In the genomic region with DNA sequence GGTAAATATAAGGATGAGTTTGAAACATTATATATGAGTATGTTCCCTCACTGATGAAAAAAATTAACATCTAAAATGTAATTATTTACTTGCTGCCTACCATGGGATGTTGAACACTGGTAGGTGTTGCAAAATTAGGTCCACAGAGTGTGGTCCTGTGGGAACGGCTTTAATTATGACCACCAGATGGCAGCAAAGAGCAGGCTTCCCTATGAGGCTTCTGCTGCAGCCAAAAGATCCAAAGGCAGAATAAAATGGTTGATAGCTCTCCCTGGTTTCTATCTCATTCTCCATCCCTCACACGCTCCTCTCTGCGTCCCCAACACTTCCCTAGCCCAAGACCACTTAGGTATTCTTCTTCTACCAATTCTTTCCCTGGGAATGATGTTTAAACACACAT, we compare ENCODE assay signal across 8 mouse cellular contexts. TPM values are rescaled to one million over a fixed set of nuclear protein-coding genes. Genes with fewer than 3 reads are reported as not detected.
DNase-seq lines count a peak whose midpoint lies in the region; ATAC-seq and TF ChIP-seq lines count a peak whose summit lies in the region.
"Had no signal": no experiment of that assay in that cellular context is flagged by ENCODE, and none has a peak within 500 bp of the region (broad histone marks: within the 10 kb centered on the region; RNA-seq: fewer than 3 reads in every experiment).

No protein-coding gene starts in this region.

- H3K27me3 ChIP-seq in lung, postnatal 0 days (replicated peaks; ENCODE audit: insufficient read depth, low read length), result no peaks in the 10 kb centered on the region
- H3K27me3 ChIP-seq: limb, embryonic 15.5 days had no signal

- peak; percentile 91 for TF ChIP-seq CTCF in lung, postnatal 0 days (IDR thresholded peaks at IDR 0.05)

- H3K4me3 ChIP-seq in lung, postnatal 0 days (ENCODE audit: low read depth, low read length), result no peak overlapping the region
- H3K4me3 ChIP-seq: limb, embryonic 15.5 days had no signal

- H3K4me1 ChIP-seq in lung, postnatal 0 days (ENCODE audit: insufficient read depth, low read depth, low read length), result no peaks in the 10 kb centered on the region
- H3K4me1 ChIP-seq: limb, embryonic 15.5 days had no signal

- no peaks in the 10 kb centered on the region for H3K9me3 ChIP-seq in lung, postnatal 0 days (ENCODE audit: low read length)
- H3K9me3 ChIP-seq: limb, embryonic 15.5 days had no signal

- no peaks in the 10 kb centered on the region for H3K36me3 ChIP-seq in lung, postnatal 0 days (ENCODE audit: insufficient read depth, low read length)
- H3K36me3 ChIP-seq: limb, embryonic 15.5 days had no signal

- peak; percentile 37 for ATAC-seq in CD4-positive, CD25-positive, alpha-beta regulatory T cell, adult 4 months
- no peak for ATAC-seq in lung, postnatal 0 days

- WGBS in lung, postnatal 0 days, result 8% methylated on average over 3 of the region's 3 CpGs

- peak; percentile 74 for DNase-seq in MN1 (ENCODE audit: low spot score)
- peak; percentile 65 for DNase-seq in cerebellum, adult 8-10 months
- DNase-seq in frontal cortex, postnatal 25 days (ENCODE audit: low spot score in 2 of 2), result peak; percentile 56 to 65
- DNase-seq in kidney, postnatal 4 days, result peak; percentile 71 to 77
- DNase-seq in lung, postnatal 0 days (ENCODE audit: low spot score), result peak; percentile 75
- DNase-seq in right cerebral cortex, postnatal 25 days, result peak; percentile 68

- TF ChIP-seq EP300 in lung, postnatal 0 days (IDR thresholded peaks at IDR 0.05), result no peak

- no peak overlapping the region for H3K4me2 ChIP-seq in lung, postnatal 0 days (replicated peaks; ENCODE audit: low read depth, low read length)
- H3K4me2 ChIP-seq: limb, embryonic 15.5 days had no signal

- H3K27ac ChIP-seq in lung, postnatal 0 days (ENCODE audit: low read length), result no peak overlapping the region
- H3K27ac ChIP-seq: limb, embryonic 15.5 days had no signal

- no peak overlapping the region for H3K9ac ChIP-seq in lung, postnatal 0 days (replicated peaks; ENCODE audit: low read depth)
- H3K9ac ChIP-seq: limb, embryonic 15.5 days had no signal

RNA-seq across cellular contexts. Expression of a gene that starts 54.6 kb away (rescaled TPM):
- 1 to 10 TPM; 3.8 to 4.9 TPM for polyA plus RNA-seq in CD4-positive, CD25-positive, alpha-beta regulatory T cell, adult 4 months (2017; shearing (Covaris generic))
- 4.8 and 7.4 TPM in 2 replicates for polyA plus RNA-seq in lung, postnatal 0 days (2015; fragmentation: Nextera tagmentation; extraction: Ambion mirVana)

RNA-seq across cellular contexts. Expression of a gene that starts 59.0 kb away (rescaled TPM):
- polyA plus RNA-seq in CD4-positive, CD25-positive, alpha-beta regulatory T cell, adult 4 months (2017; shearing (Covaris generic)), result 10 to 100 TPM; 15.7 to 17.7 TPM
- polyA plus RNA-seq in lung, postnatal 0 days (2015; fragmentation: Nextera tagmentation; extraction: Ambion mirVana), result 12.4 and 14.1 TPM in 2 replicates
